Mouse (Mus musculus): Measurements from ENCODE around the gene Evl. TPM values are rescaled to one million over a fixed set of nuclear protein-coding genes. Genes with fewer than 3 reads are reported as not detected.

The Evl gene
- polyA plus RNA-seq, 1 experiment = 71.5 TPM

DNA sequence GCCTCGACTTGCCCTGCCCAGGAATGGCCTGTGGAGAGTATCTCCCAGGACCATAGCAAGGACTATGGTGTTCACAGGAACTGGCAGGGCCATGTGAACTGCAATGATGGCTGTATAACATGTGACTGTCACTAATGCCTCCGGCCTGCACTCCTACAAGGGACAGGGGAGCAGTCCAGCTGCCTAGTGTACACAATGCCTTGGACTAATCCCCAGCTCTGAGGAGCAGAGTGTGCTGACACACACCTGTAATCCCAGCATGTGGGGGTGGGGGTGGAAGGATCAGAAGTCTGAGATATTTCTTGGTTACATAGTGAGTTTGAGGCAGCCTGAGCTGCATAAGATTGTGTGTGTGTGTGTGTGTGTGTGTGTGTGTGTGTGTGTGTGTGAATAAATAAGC lies 139.1 kb downstream of the Evl start:
- Histone ChIP-seq H3K36me3 (ENCODE audit: control insufficient read depth, insufficient read depth) (no peaks in the 10 kb centered on the region), H3K4me2 (ENCODE audit: low read depth) (no peak overlapping the region), H3K4me3 (no peak overlapping the region), H3K79me2 (ENCODE audit: control insufficient read depth, insufficient read depth) (no peaks in the 10 kb centered on the region), H3ac (ENCODE audit: control insufficient read depth, insufficient read length) (no peak overlapping the region), H3K27me3 (ENCODE audit: control insufficient read depth, insufficient read depth, insufficient read length) (no peaks in the 10 kb centered on the region)
- TF ChIP-seq USF1 (IDR thresholded peaks at IDR 0.05; ENCODE audit: low read depth) (no peak), POLR2AphosphoS2 (IDR thresholded peaks at IDR 0.05; ENCODE audit: insufficient read length, low read depth) (no peak), MYOG (IDR thresholded peaks at IDR 0.05; ENCODE audit: control insufficient read depth in 1 of 3, insufficient read depth in 1 of 3, insufficient read length in 2 of 3, low read depth in 2 of 3) (no peak), TCF12 (IDR thresholded peaks at IDR 0.05; ENCODE audit: insufficient read depth, poor library complexity, severe bottlenecking) (no peak), E2F4 (IDR thresholded peaks at IDR 0.05; ENCODE audit: insufficient read depth) (no peak)

DNA sequence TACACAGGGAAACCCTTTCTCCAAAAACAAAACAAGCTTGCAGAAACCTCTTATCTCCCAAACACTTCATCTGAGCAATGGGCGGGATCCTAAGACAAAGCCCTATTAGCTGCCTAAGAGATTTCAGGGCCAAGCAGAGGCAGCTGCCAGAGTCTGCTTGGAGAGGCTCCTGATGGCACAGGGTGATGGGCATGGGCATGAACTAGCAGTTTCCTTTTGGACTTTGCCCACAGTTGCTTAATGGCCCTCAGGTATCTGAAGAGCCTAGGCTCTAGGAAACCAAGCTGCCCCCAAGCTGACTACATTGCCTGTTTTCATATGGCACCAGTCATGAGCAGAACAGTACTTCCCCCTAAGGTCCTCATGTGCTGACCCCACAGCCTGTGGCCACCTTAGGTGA lies 139.7 kb downstream of the Evl start:
- Histone ChIP-seq H3K4me3 (no peak overlapping the region), H3K4me2 (ENCODE audit: low read depth) (no peak overlapping the region), H3ac (ENCODE audit: control insufficient read depth, insufficient read length) (no peak overlapping the region), H3K27me3 (ENCODE audit: control insufficient read depth, insufficient read depth, insufficient read length) (no peaks in the 10 kb centered on the region), H3K36me3 (ENCODE audit: control insufficient read depth, insufficient read depth) (no peaks in the 10 kb centered on the region), H3K79me2 (ENCODE audit: control insufficient read depth, insufficient read depth) (no peaks in the 10 kb centered on the region)
- no peak for TF ChIP-seq CEBPB (IDR thresholded peaks at IDR 0.05; ENCODE audit: insufficient read depth, poor library complexity, severe bottlenecking)
- no peak for TF ChIP-seq USF1 (IDR thresholded peaks at IDR 0.05; ENCODE audit: low read depth)
- TF ChIP-seq MYOG (IDR thresholded peaks at IDR 0.05; ENCODE audit: control insufficient read depth in 1 of 3, insufficient read depth in 1 of 3, insufficient read length in 2 of 3, low read depth in 2 of 3) = no peak
- TF ChIP-seq MAX (IDR thresholded peaks at IDR 0.05; ENCODE audit: low read depth) = no peak
- no peak for TF ChIP-seq SRF (IDR thresholded peaks at IDR 0.05; ENCODE audit: control insufficient read depth, insufficient read length, low read depth)
- TF ChIP-seq POLR2A (IDR thresholded peaks at IDR 0.05; ENCODE audit: insufficient read length, low read depth) = no peak
- TF ChIP-seq E2F4 (IDR thresholded peaks at IDR 0.05; ENCODE audit: insufficient read depth) = no peak
- no peak for TF ChIP-seq REST (IDR thresholded peaks at IDR 0.05; ENCODE audit: insufficient read depth, insufficient read length)
- TF ChIP-seq TCF12 (IDR thresholded peaks at IDR 0.05; ENCODE audit: insufficient read depth, poor library complexity, severe bottlenecking) = no peak
- no peak for TF ChIP-seq TCF3 (IDR thresholded peaks at IDR 0.05; ENCODE audit: insufficient read length, low read depth)
- TF ChIP-seq POLR2AphosphoS2 (IDR thresholded peaks at IDR 0.05; ENCODE audit: insufficient read length, low read depth) = no peak
- no peak for TF ChIP-seq MYOD1 (IDR thresholded peaks at IDR 0.05; ENCODE audit: control insufficient read depth in 1 of 3, insufficient read length in 2 of 3, low read depth in 2 of 3)

DNA sequence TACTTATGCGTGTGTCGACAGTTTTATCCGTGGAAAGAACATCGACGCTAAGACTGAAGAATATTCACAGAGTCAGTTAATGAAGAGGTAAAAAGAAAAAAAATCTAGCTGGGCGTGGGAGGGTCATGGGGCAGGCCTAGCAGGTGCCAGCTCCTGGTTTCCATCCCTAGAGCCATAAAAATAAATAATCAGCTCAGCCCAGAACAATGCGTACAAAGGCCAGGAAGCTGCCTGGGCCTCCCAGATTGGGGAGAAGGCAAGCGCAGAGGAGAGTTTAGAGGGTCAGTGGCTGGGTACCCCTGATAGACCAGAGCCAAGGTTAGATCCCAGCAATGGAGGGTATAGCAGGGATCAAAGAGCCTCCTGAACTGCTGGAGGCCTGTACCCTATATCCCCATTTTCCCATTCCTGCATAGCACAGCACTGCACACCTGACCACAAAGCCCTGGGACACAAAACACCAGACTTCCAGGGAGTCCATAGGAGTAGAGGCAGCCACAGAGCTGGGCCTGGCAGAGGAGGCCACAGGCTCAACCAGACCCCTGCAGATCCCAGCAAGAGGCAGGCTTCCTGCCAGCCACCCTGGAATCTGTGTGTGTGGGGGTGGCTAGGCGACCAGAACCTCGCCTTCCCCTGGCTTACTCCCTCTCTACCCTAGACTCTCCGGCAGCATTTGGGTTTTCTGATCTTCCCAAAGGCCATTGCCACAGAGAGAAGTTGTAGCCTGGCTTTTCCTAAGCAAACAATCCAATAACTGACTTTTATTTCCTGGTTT lies 144.4 kb downstream of the Evl start:
- no peaks in the 10 kb centered on the region for H3K79me2 ChIP-seq (ENCODE audit: control insufficient read depth, insufficient read depth)
- peaks cover 25% of the 10 kb centered on the region for H3K27me3 ChIP-seq (ENCODE audit: control insufficient read depth, insufficient read depth, insufficient read length)
- H3K4me2 ChIP-seq (ENCODE audit: low read depth) = no peak overlapping the region
- TF ChIP-seq MYOD1 (IDR thresholded peaks at IDR 0.05; ENCODE audit: control insufficient read depth in 1 of 3, insufficient read length in 2 of 3, low read depth in 2 of 3) = no peak
- TF ChIP-seq TCF12 (IDR thresholded peaks at IDR 0.05; ENCODE audit: insufficient read depth, poor library complexity, severe bottlenecking) = no peak
- TF ChIP-seq TCF3 (IDR thresholded peaks at IDR 0.05; ENCODE audit: insufficient read length, low read depth) = no peak
- no peak for TF ChIP-seq MAX (IDR thresholded peaks at IDR 0.05; ENCODE audit: low read depth)
- H3K36me3 ChIP-seq (ENCODE audit: control insufficient read depth, insufficient read depth) = no peaks in the 10 kb centered on the region
- H3K4me3 ChIP-seq = no peak overlapping the region
- no peak overlapping the region for H3ac ChIP-seq (ENCODE audit: control insufficient read depth, insufficient read length)

DNA sequence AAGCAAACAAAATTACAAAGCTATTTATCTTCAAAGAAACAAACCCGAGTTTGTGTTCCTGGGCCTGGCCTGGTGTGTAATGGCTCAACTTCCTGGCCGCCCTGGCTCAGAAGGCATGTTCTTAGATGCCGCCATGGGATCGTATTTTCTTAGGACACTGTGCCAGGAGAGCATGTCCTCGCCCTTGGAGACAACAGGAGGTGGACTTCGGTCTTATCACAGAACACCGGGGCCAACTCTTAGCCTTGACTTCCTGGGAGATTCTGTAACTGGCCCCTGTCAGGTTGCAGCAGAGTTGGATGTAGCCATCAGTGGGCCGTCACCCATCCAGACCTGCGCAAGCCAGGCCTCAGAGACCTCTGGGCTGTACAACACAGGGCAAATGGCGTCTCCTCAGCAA lies 145.1 kb downstream of the Evl start:
- no peak overlapping the region for H3K4me2 ChIP-seq (ENCODE audit: low read depth)
- no peak overlapping the region for H3K4me3 ChIP-seq
- no peaks in the 10 kb centered on the region for H3K36me3 ChIP-seq (ENCODE audit: control insufficient read depth, insufficient read depth)
- no peak overlapping the region for H3ac ChIP-seq (ENCODE audit: control insufficient read depth, insufficient read length)
- H3K79me2 ChIP-seq (ENCODE audit: control insufficient read depth, insufficient read depth) = no peaks in the 10 kb centered on the region
- TF ChIP-seq MAX (IDR thresholded peaks at IDR 0.05; ENCODE audit: low read depth) (no peak), SRF (IDR thresholded peaks at IDR 0.05; ENCODE audit: control insufficient read depth, insufficient read length, low read depth) (no peak), POLR2A (IDR thresholded peaks at IDR 0.05; ENCODE audit: insufficient read length, low read depth) (no peak), CEBPB (IDR thresholded peaks at IDR 0.05; ENCODE audit: insufficient read depth, poor library complexity, severe bottlenecking) (no peak), MYOD1 (IDR thresholded peaks at IDR 0.05; ENCODE audit: control insufficient read depth in 1 of 3, insufficient read length in 2 of 3, low read depth in 2 of 3) (no peak), TCF3 (IDR thresholded peaks at IDR 0.05; ENCODE audit: insufficient read length, low read depth) (no peak), E2F4 (IDR thresholded peaks at IDR 0.05; ENCODE audit: insufficient read depth) (no peak)
- H3K27me3 ChIP-seq (ENCODE audit: control insufficient read depth, insufficient read depth, insufficient read length) = peaks cover 25% of the 10 kb centered on the region

DNA sequence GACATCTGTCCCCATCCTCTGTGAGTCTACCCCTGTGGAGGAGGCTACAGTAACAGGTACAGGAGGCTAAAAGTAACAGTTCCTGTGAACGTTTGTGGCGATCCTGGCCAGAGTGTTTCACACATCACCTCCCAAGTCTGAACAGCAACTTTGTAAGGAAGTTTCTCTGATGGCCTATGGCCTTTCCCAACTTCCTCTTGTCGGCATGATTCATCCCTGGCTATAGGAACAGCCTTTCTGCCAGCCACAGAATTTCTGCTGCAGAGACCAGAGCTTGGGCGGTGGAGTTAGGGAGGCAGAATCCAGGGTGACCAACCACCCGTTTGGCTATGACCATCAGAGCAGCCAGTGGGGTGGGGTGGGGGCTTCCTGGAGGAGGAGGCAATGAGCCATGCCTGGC lies 145.5 kb downstream of the Evl start:
- Histone ChIP-seq H3K4me3 (no peak overlapping the region), H3K4me2 (ENCODE audit: low read depth) (no peak overlapping the region), H3K79me2 (ENCODE audit: control insufficient read depth, insufficient read depth) (no peaks in the 10 kb centered on the region), H3K36me3 (ENCODE audit: control insufficient read depth, insufficient read depth) (no peaks in the 10 kb centered on the region), H3ac (ENCODE audit: control insufficient read depth, insufficient read length) (no peak overlapping the region), H3K27me3 (ENCODE audit: control insufficient read depth, insufficient read depth, insufficient read length) (peaks cover 28% of the 10 kb centered on the region)
- TF ChIP-seq MYOG (IDR thresholded peaks at IDR 0.05; ENCODE audit: control insufficient read depth in 1 of 3, insufficient read depth in 1 of 3, insufficient read length in 2 of 3, low read depth in 2 of 3) (no peak), POLR2AphosphoS2 (IDR thresholded peaks at IDR 0.05; ENCODE audit: insufficient read length, low read depth) (no peak), REST (IDR thresholded peaks at IDR 0.05; ENCODE audit: insufficient read depth, insufficient read length) (no peak), CEBPB (IDR thresholded peaks at IDR 0.05; ENCODE audit: insufficient read depth, poor library complexity, severe bottlenecking) (no peak), MYOD1 (IDR thresholded peaks at IDR 0.05; ENCODE audit: control insufficient read depth in 1 of 3, insufficient read length in 2 of 3, low read depth in 2 of 3) (no peak), TCF12 (IDR thresholded peaks at IDR 0.05; ENCODE audit: insufficient read depth, poor library complexity, severe bottlenecking) (no peak), USF1 (IDR thresholded peaks at IDR 0.05; ENCODE audit: low read depth) (no peak), SRF (IDR thresholded peaks at IDR 0.05; ENCODE audit: control insufficient read depth, insufficient read length, low read depth) (no peak)
